Mouse (Mus musculus) intestine, embryonic 15.5 days (tissue): ENCODE data around the gene Olfr1132. TPM values are rescaled to one million over a fixed set of nuclear protein-coding genes. Genes with fewer than 3 reads are reported as not detected.
"Not testable (repeated sequence)": the region's sequence is repeated elsewhere in the genome, so short reads cannot be mapped to it uniquely, and the experiment has no call there.

ENCODE experiments used
- ATAC-seq: fragments of 200-750 bp; cut with Nextera tagmentation; 2 replicates; pipeline ENCODE4 v1.8.0; 2017; ENCODE audit warnings: moderate TSS enrichment, moderate library complexity
- H3K27ac ChIP-seq: fragments of 300-500 bp; sonication (generic); 2 replicates; pipeline ENCODE4 v1.5.1; 2015; ENCODE audit warnings: mild to moderate bottlenecking, inconsistent platforms
- H3K27me3 ChIP-seq: fragments of 300-500 bp; sonication (generic); replicated peaks from 2 replicates; pipeline ENCODE4 v1.6.1; 2015; ENCODE audit warnings: inconsistent platforms
- H3K36me3 ChIP-seq: fragments of 300-500 bp; sonication (generic); 2 replicates; pipeline ENCODE4 v1.6.1; 2015; ENCODE audit warnings: inconsistent platforms
- H3K4me1 ChIP-seq: fragments of 300-500 bp; sonication (generic); replicated peaks from 2 replicates; pipeline ENCODE4 v1.6.1; 2015; ENCODE audit warnings: inconsistent platforms
- H3K4me2 ChIP-seq: fragments of 300-500 bp; sonication (generic); replicated peaks from 2 replicates; pipeline ENCODE4 v1.6.1; 2015; ENCODE audit warnings: mild to moderate bottlenecking, inconsistent platforms
- H3K4me3 ChIP-seq: fragments of 300-500 bp; sonication (generic); replicated peaks from 2 replicates; pipeline ENCODE4 v1.5.1; 2015; ENCODE audit warnings: inconsistent platforms
- H3K9ac ChIP-seq: fragments of 300-500 bp; sonication (generic); 2 replicates; pipeline ENCODE4 v1.6.1; 2015; ENCODE audit warnings: inconsistent platforms
- H3K9me3 ChIP-seq: fragments of 300-500 bp; sonication (generic); 2 replicates; pipeline ENCODE4 v1.6.1; 2016; ENCODE audit warnings: inconsistent platforms
- whole genome bisulfite sequencing: fragments of 180-500 bp; shearing (Covaris S2); methylation state at CpG from one replicate; pipeline ENCODE4 v1.1.7; 2015; 5-methylcytosine and 5-hydroxymethylcytosine counted together
- polyA plus RNA-seq: library from polyadenylated mRNA; unstranded; fragments of >200 nt; fragmentation: Nextera tagmentation; extraction: Ambion mirVana; gene quantifications from 2 replicates; pipeline ENCODE4 v1.2.1, GENCODE M21; 2015

Olfr1132 gene
- polyA plus RNA-seq = not detected in 2 replicates

DNA sequence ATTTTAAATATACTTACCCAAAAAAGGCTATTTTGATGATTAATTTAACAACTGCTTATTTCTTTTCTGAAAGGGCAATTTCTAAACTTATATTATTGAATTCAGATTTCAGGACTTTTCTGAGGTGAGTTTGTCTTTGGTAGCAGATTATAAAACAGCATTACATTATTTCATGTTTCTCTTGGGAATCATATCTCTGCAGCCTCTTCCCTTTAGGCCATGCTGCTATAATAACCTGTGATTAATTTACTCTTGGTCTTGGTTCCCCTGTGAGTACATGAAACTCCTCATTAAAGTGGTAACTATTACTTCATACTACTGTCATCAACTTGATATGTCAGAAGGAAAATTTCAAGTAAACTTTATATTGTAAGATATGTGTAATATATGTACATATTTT, at the start of gene Olfr1132:
Olfr1132 (minus strand) TSS at position 101 of the 400 bp plus-strand sequence.
- Histone ChIP-seq H3K4me2 (no peak within 1 kb of the TSS), H3K27ac (no peak within 1 kb of the TSS), H3K4me3 (no peak within 1 kb of the TSS), H3K27me3 (no peaks in the 10 kb centered on the region), H3K4me1 (no peaks in the 10 kb centered on the region), H3K9me3 (no peaks in the 10 kb centered on the region), H3K36me3 (no peaks in the 10 kb centered on the region), H3K9ac (no peak within 1 kb of the TSS)
- ATAC-seq = no peak

DNA sequence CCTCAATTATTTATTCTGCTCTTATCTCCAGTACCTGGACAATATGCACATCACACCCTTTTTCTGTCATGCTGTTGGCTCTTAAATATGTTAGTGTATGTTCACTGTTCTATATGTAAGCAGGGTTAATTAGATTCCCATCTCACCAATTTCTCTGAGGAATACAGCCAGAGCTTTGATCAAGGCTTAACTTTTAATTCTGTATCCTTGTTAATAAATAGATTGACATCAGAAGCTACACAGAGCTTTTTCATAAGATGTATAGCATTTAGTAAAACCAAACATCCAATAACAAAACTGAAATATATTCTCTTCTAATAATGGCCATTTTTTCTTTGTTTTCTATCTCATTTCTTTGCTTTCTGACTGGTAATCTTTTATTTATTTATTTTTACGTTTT, 36.2 kb upstream of the Olfr1132 start, which contains the start of gene Olfr1135:
Olfr1135 (minus strand) TSS at position 101 of the 400 bp plus-strand sequence.
- H3K36me3 ChIP-seq = no peaks in the 10 kb centered on the region
- WGBS = 22% methylated on average over 1 of the region's 1 CpGs
- no peaks in the 10 kb centered on the region for H3K4me1 ChIP-seq
- no peak within 1 kb of the TSS for H3K9ac ChIP-seq
- no peaks in the 10 kb centered on the region for H3K27me3 ChIP-seq
- no peak within 1 kb of the TSS for H3K4me3 ChIP-seq
- H3K9me3 ChIP-seq = no peaks in the 10 kb centered on the region
- ATAC-seq = no peak
- H3K27ac ChIP-seq = no peak within 1 kb of the TSS
- no peak within 1 kb of the TSS for H3K4me2 ChIP-seq

DNA sequence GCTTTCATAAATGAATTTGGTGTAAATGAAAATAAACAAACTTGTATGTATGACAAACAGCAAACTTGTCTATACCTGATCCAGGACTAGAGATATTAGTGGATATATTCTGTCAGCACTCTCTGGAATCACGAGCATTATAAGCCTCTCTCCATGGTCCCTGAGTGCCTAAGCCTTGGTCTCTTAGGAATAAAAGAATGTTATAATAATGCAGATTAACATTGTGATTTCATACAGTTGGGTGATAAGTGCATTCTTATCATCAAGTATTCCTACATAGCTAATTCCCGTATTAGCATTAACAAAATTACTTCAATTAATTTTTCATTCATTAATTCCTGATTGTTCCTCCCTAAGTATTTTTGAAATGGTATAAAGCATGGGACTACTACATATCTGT, 21.0 kb upstream of the Olfr1132 start, which contains the start of gene Olfr1134:
Olfr1134 (minus strand) TSS at position 101 of the 400 bp plus-strand sequence.
- Histone ChIP-seq H3K27me3 (no peaks in the 10 kb centered on the region), H3K4me1 (no peaks in the 10 kb centered on the region), H3K4me3 (no peak within 1 kb of the TSS), H3K9ac (no peak within 1 kb of the TSS), H3K27ac (no peak within 1 kb of the TSS), H3K4me2 (no peak within 1 kb of the TSS), H3K36me3 (no peaks in the 10 kb centered on the region), H3K9me3 (no peaks in the 10 kb centered on the region)
- ATAC-seq = no peak
- 90% methylated on average over 2 of the region's 2 CpGs for WGBS

DNA sequence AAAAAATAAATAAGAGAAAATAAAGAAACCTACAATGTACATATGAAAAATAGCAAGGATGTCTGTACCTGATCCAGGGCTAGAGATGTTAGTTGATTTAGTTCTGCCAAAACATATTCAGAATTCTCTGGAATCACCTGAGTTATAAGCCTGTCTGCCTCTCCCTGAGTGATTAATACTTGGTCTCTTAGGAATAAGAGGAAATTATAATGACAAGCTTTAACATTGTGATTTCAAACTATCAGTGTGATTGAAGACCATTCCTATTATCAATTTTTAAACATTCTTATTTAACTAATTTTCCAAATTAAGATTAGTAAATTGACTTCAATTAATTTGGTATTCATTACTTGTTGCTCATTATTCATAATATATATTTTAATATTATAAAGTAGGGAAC, 9.9 kb upstream of the Olfr1132 start, which contains the start of gene Olfr1133:
Olfr1133 (minus strand) TSS at position 101 of the 400 bp plus-strand sequence.
- ATAC-seq = no peak
- Histone ChIP-seq H3K4me1 (no peaks in the 10 kb centered on the region), H3K27me3 (no peaks in the 10 kb centered on the region), H3K36me3 (no peaks in the 10 kb centered on the region), H3K4me3 (no peak within 1 kb of the TSS), H3K4me2 (no peak within 1 kb of the TSS), H3K9me3 (no peaks in the 10 kb centered on the region), H3K9ac (no peak within 1 kb of the TSS), H3K27ac (no peak within 1 kb of the TSS)

DNA sequence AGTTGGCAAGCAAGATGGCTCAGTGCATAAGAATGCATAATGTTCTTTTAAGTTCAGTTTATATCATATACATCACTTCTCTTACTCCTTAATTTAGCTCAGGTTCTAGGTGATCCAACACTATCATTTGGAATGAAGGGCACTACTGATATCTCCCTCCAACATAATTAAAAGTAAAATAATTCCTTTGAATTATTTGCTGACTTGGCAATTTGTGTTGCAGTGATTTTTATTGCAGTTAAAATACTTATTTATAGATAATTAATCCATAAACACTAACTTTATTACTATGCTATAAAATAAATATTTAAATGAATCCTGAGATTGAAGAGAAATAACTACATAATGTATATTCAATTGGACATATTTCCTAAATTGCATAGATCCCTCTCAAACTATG, 5.1 kb upstream of the Olfr1132 start:
- no peak overlapping the region for H3K27ac ChIP-seq
- H3K9ac ChIP-seq = no peak overlapping the region
- no peaks in the 10 kb centered on the region for H3K4me1 ChIP-seq
- no peaks in the 10 kb centered on the region for H3K36me3 ChIP-seq
- H3K9me3 ChIP-seq = no peaks in the 10 kb centered on the region
- H3K4me2 ChIP-seq = no peak overlapping the region
- no peak overlapping the region for H3K4me3 ChIP-seq
- ATAC-seq = no peak
- no peaks in the 10 kb centered on the region for H3K27me3 ChIP-seq

DNA sequence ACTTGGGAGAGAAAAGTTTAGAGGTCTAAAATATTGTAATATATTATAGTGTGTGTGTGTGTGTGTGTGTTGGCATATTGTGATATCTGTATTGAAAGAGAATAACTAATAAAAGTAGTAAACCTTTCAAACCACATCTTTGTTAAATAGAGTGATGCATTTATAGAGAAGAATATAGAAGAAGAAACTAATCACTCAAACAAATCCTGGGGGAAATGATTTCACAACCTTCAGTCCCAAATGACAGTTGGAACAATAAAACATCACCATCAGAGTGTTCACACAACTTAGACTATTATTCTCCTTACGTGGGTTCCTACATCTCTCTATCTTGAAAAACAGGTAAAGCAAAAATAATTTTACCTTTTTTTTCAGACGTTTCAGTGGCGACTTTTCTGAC, 10.5 kb downstream of the Olfr1132 start, which contains the start of gene Olfr1131:
Olfr1131 (plus strand) TSS at position 301 of the 400 bp plus-strand sequence.
- WGBS = 67% methylated on average over 3 of the region's 3 CpGs

DNA sequence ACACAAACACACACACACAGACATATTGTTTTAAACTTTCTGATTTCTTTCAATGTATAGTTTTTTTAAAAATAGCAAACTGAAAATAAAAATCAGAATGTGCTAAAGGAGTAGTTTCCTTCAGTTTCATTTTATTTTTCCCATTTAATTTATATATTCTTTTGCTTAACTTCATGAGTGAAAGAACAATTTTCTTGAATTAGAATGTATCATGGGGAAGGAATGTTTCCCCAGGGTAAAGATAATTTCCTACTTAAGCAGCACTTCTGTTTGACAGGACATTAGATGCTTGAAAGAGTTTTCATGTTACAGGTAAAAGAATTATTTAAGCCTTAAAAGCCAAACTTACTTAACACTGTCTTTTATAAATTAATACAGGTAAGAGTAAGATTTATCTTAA, 31.4 kb downstream of the Olfr1132 start, which contains the start of gene Olfr1130:
Olfr1130 (plus strand) TSS at position 301 of the 400 bp plus-strand sequence.
- H3K4me2 ChIP-seq, H3K36me3 ChIP-seq, H3K9ac ChIP-seq, H3K9me3 ChIP-seq, H3K27ac ChIP-seq, H3K4me3 ChIP-seq, H3K4me1 ChIP-seq, H3K27me3 ChIP-seq, ATAC-seq: not testable (repeated sequence)

More for the DNA sequence above, 10.5 kb downstream of the Olfr1132 start, which contains the start of gene Olfr1131:
- Histone ChIP-seq H3K4me3 (no peak within 1 kb of the TSS), H3K4me1 (no peaks in the 10 kb centered on the region), H3K9me3 (no peaks in the 10 kb centered on the region), H3K36me3 (no peaks in the 10 kb centered on the region), H3K9ac (no peak within 1 kb of the TSS), H3K27me3 (no peaks in the 10 kb centered on the region), H3K27ac (no peak within 1 kb of the TSS), H3K4me2 (no peak within 1 kb of the TSS)
- no peak for ATAC-seq

Other genes with a start within 250 kb of the Olfr1132 start
- gene Olfr1123, start 220.9 kb downstream of the Olfr1132 start, polyA plus RNA-seq = not detected in 2 replicates
- gene Olfr1124, start 207.3 kb downstream of the Olfr1132 start, polyA plus RNA-seq = 0.09 TPM in 1 of 2 replicates, not detected in the other
- gene Olfr1126, start 183.6 kb downstream of the Olfr1132 start, polyA plus RNA-seq = not detected in 2 replicates
- gene Pramel7, start 140.4 kb downstream of the Olfr1132 start, polyA plus RNA-seq = not detected in 2 replicates
- not detected in 2 replicates for gene Pramel6, start 131.0 kb downstream of the Olfr1132 start, polyA plus RNA-seq
- not detected in 2 replicates for gene Olfr153, start 105.7 kb downstream of the Olfr1132 start, polyA plus RNA-seq
- gene Olfr1128, start 92.0 kb downstream of the Olfr1132 start, polyA plus RNA-seq = not detected in 2 replicates
- gene Olfr1129, start 63.6 kb downstream of the Olfr1132 start, polyA plus RNA-seq = not detected in 2 replicates
- gene Olfr1130, start 31.3 kb downstream of the Olfr1132 start, polyA plus RNA-seq = not detected in 2 replicates
- not detected in 2 replicates for gene Olfr1131, start 10.4 kb downstream of the Olfr1132 start, polyA plus RNA-seq
- gene Olfr1133, start 9.8 kb upstream of the Olfr1132 start, polyA plus RNA-seq = not detected in 2 replicates
- not detected in 2 replicates for gene Olfr1134, start 20.9 kb upstream of the Olfr1132 start, polyA plus RNA-seq
- not detected in 2 replicates for gene Olfr1135, start 36.1 kb upstream of the Olfr1132 start, polyA plus RNA-seq
- not detected in 2 replicates for gene Olfr1136, start 56.4 kb upstream of the Olfr1132 start, polyA plus RNA-seq
- gene Olfr1137, start 75.6 kb upstream of the Olfr1132 start, polyA plus RNA-seq = not detected in 2 replicates
- gene Olfr1138, start 102.4 kb upstream of the Olfr1132 start, polyA plus RNA-seq = not detected in 2 replicates
- not detected in 2 replicates for gene Olfr1140, start 106.2 kb upstream of the Olfr1132 start, polyA plus RNA-seq
- gene Olfr1141, start 116.5 kb upstream of the Olfr1132 start, polyA plus RNA-seq = not detected in 2 replicates
- gene Olfr152, start 141.9 kb upstream of the Olfr1132 start, polyA plus RNA-seq = not detected in 2 replicates
- gene Olfr1143, start 163.1 kb upstream of the Olfr1132 start, polyA plus RNA-seq = not detected in 2 replicates
- not detected in 2 replicates for gene Olfr1145, start 172.3 kb upstream of the Olfr1132 start, polyA plus RNA-seq
- gene Olfr1148, start 193.0 kb upstream of the Olfr1132 start, polyA plus RNA-seq = not detected in 2 replicates
- not detected in 2 replicates for gene Olfr1150-ps1, start 206.5 kb upstream of the Olfr1132 start, polyA plus RNA-seq
- gene Olfr1151, start 218.3 kb upstream of the Olfr1132 start, polyA plus RNA-seq = not detected in 2 replicates
- gene Olfr1152, start 229.0 kb upstream of the Olfr1132 start, polyA plus RNA-seq = not detected in 2 replicates